Mouse (Mus musculus) bone marrow macrophage, adult 2 months (primary cell): ENCODE measurements around the gene Rasip1.

Experiments used
- CTCF ChIP-seq: IDR thresholded peaks from 2 replicates; pipeline ENCODE4 v1.5.1; 2012; ENCODE audit warnings: low read depth, mild to moderate bottlenecking, low read length, moderate library complexity
- POLR2A ChIP-seq: IDR thresholded peaks from 2 replicates; pipeline ENCODE4 v1.6.1; 2012; ENCODE audit warnings: mild to moderate bottlenecking, low read depth, low read length, borderline replicate concordance

DNA sequence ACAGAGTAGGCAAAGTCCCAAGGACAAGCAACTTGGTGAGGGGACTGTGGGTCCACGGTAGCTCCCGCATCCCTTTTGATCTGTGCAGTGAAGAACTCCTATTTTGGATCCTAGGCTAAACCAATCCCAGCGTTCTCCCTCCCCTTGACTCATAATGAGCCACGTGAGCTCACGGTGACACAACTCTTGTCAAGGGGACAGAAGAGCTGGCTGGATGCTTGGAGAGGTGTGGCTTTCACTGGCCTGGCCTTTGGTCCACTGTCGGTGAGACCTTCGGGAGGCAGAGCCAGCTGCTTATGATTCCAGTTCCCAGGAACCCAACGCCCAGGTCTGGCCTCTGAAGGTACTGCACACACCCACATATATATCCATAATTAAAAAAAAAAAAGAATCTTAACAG is 22.1 kb downstream of the Rasip1 start:
- TF ChIP-seq POLR2A, result no peak
- no peak for TF ChIP-seq CTCF
